Mouse (Mus musculus): ENCODE measurements at regions not wholly inside any gene's neighbourhood (a gene's known extent, or its start where the extent isn't known, plus 50 kb on each side); places are given as distances from the start of the nearest gene placed in this dataset.

DNA sequence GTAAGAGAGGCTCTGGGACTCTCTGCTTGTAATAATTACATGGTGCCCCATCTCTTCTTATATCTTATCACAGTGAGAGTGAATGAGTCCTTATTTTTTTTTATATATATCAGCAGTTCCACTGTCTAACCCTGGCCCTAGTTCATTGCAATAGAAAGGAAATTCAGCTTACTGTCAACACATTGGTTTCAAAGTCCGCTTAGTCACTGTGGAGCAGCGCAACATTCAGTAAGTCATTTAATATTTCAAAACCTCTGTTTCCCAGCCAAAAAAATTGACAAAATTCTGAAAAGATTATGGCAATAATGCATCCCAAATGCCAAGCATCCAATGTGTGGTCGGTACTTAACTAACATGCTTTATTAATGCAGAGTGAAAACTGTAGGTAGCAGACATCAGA lies 343.6 kb downstream of the Mctp2 start:
- H3K27me3 ChIP-seq (ENCODE audit: control insufficient read depth, insufficient read depth, low read length) = no peaks in the 10 kb centered on the region
- H3K4me3 ChIP-seq (ENCODE audit: control insufficient read depth, low read depth, low read length) = no peak overlapping the region
- no peak overlapping the region for H3K27ac ChIP-seq (ENCODE audit: control insufficient read depth, insufficient read depth, low read depth, low read length)
- TF ChIP-seq CTCF (IDR thresholded peaks at IDR 0.05; ENCODE audit: control insufficient read depth, insufficient read depth, insufficient replicate concordance, low read depth, low read length) = no peak
- TF ChIP-seq POLR2A (IDR thresholded peaks at IDR 0.05; ENCODE audit: control insufficient read depth, low read depth, low read length) = no peak
- H3K36me3 ChIP-seq (ENCODE audit: control insufficient read depth, insufficient read depth, low read length) = no peaks in the 10 kb centered on the region
- peaks cover 4% of the 10 kb centered on the region for H3K4me1 ChIP-seq (ENCODE audit: control insufficient read depth, insufficient read depth, low read length)

- Histone ChIP-seq H3K36me3 (ENCODE audit: control insufficient read depth, insufficient read depth, low read length) (no peaks in the 10 kb centered on the region), H3K27me3 (ENCODE audit: control insufficient read depth, insufficient read depth, low read length) (no peaks in the 10 kb centered on the region), H3K4me3 (ENCODE audit: control insufficient read depth, low read depth, low read length) (no peak overlapping the region; the same call in 1 of the 2 replicates), H3K4me1 (ENCODE audit: control insufficient read depth, insufficient read depth, low read length) (peaks cover 4% of the 10 kb centered on the region), H3K27ac (ENCODE audit: control insufficient read depth, insufficient read depth, low read depth, low read length) (peak overlapping the region; percentile 39; the same call in 1 of the 2 replicates)
- TF ChIP-seq POLR2A (IDR thresholded peaks at IDR 0.05; ENCODE audit: control insufficient read depth, low read depth, low read length) = no peak
- TF ChIP-seq CTCF (IDR thresholded peaks at IDR 0.05; ENCODE audit: control insufficient read depth, insufficient read depth, insufficient replicate concordance, low read depth, low read length) = no peak
Observed at GRCm38 (mm10) chr7:71960453-71961230, 345.8 kb downstream of the Mctp2 start.

GRCm38 (mm10) chr7:71946548-71946947 lies 359.9 kb downstream of the Mctp2 start:
- no peak for TF ChIP-seq POLR2A (IDR thresholded peaks at IDR 0.05; ENCODE audit: control insufficient read depth, low read depth, low read length)
- no peak for TF ChIP-seq CTCF (IDR thresholded peaks at IDR 0.05; ENCODE audit: control insufficient read depth, insufficient read depth, insufficient replicate concordance, low read depth, low read length)
- Histone ChIP-seq H3K4me1 (ENCODE audit: control insufficient read depth, insufficient read depth, low read length) (no peaks in the 10 kb centered on the region), H3K27me3 (ENCODE audit: control insufficient read depth, insufficient read depth, low read length) (no peaks in the 10 kb centered on the region), H3K36me3 (ENCODE audit: control insufficient read depth, insufficient read depth, low read length) (no peaks in the 10 kb centered on the region), H3K27ac (ENCODE audit: control insufficient read depth, insufficient read depth, low read depth, low read length) (no peak overlapping the region), H3K4me3 (ENCODE audit: control insufficient read depth, low read depth, low read length) (no peak overlapping the region)

DNA sequence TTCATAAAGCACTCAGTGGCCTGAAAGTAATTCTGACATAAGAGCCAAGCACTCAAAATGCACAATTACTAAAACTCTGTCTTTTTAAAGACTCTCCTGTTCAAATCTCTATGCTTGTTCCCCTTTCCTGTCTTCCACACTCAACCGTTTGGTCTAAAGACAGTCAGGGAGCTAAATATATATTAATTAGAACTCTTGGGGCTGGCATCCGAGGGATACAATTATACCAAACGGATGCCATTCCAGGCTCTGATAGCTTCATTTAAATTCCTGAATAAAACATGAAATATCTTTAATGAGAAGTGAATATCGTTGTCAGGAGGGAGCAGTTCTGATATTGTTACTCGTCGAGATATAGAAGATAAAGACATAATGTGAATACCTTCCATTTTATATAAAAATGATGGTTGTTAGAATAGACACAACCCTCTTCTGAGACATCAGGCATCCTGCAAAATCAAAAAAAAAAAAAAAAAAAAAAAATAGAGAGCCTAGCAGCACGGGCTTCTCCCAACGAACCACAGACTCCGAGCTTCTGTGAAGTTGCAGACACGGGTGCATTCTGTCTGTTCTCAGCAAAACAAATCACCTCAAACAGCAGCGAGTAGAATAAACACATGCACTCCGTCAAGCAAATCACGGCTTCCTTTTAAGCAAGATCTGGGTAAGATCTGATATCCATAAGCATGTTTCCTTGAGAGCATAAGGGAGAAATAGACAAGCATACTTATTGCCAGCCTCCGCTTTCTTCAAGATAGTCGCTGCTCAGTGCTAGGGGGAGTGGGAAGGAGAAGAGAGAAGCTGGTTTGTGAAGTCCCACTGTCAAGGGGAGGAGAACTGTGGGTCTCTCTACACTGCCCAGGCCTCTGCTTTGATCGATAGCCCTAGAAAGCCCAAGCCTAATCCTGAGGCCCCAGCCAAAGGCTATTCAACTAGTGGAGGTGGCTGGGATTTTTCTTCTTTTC lies 363.0 kb downstream of the Mctp2 start:
- no peaks in the 10 kb centered on the region for H3K36me3 ChIP-seq (ENCODE audit: control insufficient read depth, insufficient read depth, low read length)
- no peak overlapping the region for H3K27ac ChIP-seq (ENCODE audit: control insufficient read depth, insufficient read depth, low read depth, low read length)
- no peak for TF ChIP-seq CTCF (IDR thresholded peaks at IDR 0.05; ENCODE audit: control insufficient read depth, insufficient read depth, insufficient replicate concordance, low read depth, low read length)
- H3K27me3 ChIP-seq (ENCODE audit: control insufficient read depth, insufficient read depth, low read length) = no peaks in the 10 kb centered on the region
- H3K4me1 ChIP-seq (ENCODE audit: control insufficient read depth, insufficient read depth, low read length) = no peaks in the 10 kb centered on the region
- H3K4me3 ChIP-seq (ENCODE audit: control insufficient read depth, low read depth, low read length) = no peak overlapping the region

- Histone ChIP-seq H3K4me3 (ENCODE audit: control insufficient read depth, low read depth, low read length) (no peak overlapping the region), H3K27ac (ENCODE audit: control insufficient read depth, insufficient read depth, low read depth, low read length) (no peak overlapping the region), H3K27me3 (ENCODE audit: control insufficient read depth, insufficient read depth, low read length) (no peaks in the 10 kb centered on the region), H3K4me1 (ENCODE audit: control insufficient read depth, insufficient read depth, low read length) (no peaks in the 10 kb centered on the region), H3K36me3 (ENCODE audit: control insufficient read depth, insufficient read depth, low read length) (no peaks in the 10 kb centered on the region)
- TF ChIP-seq CTCF (IDR thresholded peaks at IDR 0.05; ENCODE audit: control insufficient read depth, insufficient read depth, insufficient replicate concordance, low read depth, low read length) (no peak), POLR2A (IDR thresholded peaks at IDR 0.05; ENCODE audit: control insufficient read depth, low read depth, low read length) (no peak)
Observed at GRCm38 (mm10) chr7:71937731-71938130, 368.7 kb downstream of the Mctp2 start.

DNA sequence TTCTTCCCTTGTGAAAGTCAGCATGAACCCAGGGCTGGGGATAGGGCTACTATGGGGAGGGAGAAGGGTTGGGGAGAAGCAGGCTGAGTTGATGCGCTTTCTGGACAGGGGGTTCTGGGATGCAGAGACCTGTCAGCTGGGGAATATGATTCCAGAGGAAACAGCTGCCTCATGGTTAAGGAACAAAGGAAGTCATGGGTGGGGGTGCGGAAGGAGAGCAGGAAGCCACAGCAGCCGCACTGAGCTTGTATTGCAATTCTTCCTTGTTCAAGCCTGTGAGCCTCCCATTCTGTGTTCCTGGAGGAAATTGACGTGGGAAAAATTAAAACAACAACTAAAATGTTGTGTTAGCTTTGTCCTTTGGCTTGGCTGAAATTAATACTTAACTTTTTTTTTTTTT lies 369.7 kb downstream of the Mctp2 start:
- Histone ChIP-seq H3K36me3 (ENCODE audit: control insufficient read depth, insufficient read depth, low read length) (no peaks in the 10 kb centered on the region), H3K4me1 (ENCODE audit: control insufficient read depth, insufficient read depth, low read length) (no peaks in the 10 kb centered on the region), H3K27ac (ENCODE audit: control insufficient read depth, insufficient read depth, low read depth, low read length) (no peak overlapping the region), H3K27me3 (ENCODE audit: control insufficient read depth, insufficient read depth, low read length) (no peaks in the 10 kb centered on the region), H3K4me3 (ENCODE audit: control insufficient read depth, low read depth, low read length) (no peak overlapping the region)
- no peak for TF ChIP-seq CTCF (IDR thresholded peaks at IDR 0.05; ENCODE audit: control insufficient read depth, insufficient read depth, insufficient replicate concordance, low read depth, low read length)

All from testis, adult 2 months (tissue).